Mouse (Mus musculus): ENCODE results near the gene Gm4559.
"Not testable (repeated sequence)": the region's sequence is repeated elsewhere in the genome, so short reads cannot be mapped to it uniquely, and the experiment has no call there.

Gene Gm4559

DNA sequence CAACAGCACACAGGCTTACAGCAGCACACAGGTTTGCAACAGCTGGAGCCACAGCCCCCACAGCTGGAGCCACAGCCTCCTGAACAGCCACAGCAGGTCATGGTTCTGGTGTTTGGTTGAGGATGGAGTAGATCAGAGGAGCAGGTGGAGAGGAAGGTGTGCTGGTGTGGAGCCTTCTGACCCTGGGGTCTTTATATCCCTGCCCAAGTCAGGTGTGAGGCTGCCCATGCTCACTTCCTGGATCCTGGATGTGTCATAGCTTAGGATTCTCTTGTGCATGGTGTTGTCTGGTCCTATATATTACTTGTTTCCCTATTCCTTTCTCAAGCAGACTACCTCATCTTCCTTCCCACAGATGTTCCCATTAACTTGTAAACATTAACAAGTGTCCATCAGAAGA lies at the start of gene Gm4559:
Gene Gm4559, minus strand, starts transcription at position 101 of the 400 bp plus-strand sequence.
- DNase-seq = not testable (repeated sequence)

GRCm38 (mm10) chr7:142323396-142324117 lies 49.4 kb upstream of the Gm4559 start:
- peak in 1 of 2 experiments; percentile 69 for DNase-seq

- peak; percentile 63 to 75 for DNase-seq
These were observed 48.5 kb upstream of the Gm4559 start for GRCm38 (mm10) chr7:142322641-142323040.

- not testable (repeated sequence) for DNase-seq
These were observed 47.6 kb upstream of the Gm4559 start for GRCm38 (mm10) chr7:142321637-142322306.

DNA sequence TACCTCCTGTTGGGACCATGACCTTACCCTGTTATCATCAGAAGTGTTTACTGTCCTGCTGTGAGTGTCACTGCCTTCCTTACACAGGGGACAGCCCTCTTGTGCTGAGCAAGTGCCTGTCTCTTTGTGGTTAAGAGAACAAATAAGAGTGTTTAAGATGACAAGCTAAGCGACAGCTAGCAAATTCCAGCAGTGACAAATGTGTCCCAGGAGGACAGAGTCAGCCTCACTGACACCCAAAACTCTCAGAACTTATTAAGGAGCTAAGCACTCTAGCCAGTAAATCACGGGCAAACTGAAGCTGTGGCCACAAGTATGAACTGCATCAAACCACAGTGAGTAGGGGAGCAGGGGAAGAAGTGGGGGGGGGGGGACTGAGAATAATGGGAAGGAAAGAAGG lies 46.7 kb upstream of the Gm4559 start:
- no peak for DNase-seq

GRCm38 (mm10) chr7:142319124-142319523 lies 45.0 kb upstream of the Gm4559 start:
- DNase-seq = no peak

DNA sequence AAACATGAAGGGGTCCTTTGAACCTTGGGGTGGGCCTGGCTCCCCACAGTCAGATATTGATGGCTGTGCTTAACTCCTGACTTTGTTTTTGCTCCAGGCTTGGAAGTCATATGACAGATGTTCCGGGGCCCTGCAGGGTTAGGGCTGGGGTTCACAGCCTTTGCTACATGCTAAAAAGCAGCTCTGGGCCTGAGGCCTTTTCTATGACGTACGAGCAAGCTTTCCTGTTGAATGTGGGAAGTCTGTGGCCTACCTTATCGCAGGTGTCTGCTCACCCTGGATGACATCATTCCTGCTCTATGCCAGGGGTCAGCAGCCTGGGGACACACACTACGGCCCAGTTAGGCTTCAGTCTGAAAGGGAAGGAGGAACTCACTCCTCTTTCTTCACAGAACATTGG lies 43.1 kb upstream of the Gm4559 start:
- no peak for DNase-seq

DNA sequence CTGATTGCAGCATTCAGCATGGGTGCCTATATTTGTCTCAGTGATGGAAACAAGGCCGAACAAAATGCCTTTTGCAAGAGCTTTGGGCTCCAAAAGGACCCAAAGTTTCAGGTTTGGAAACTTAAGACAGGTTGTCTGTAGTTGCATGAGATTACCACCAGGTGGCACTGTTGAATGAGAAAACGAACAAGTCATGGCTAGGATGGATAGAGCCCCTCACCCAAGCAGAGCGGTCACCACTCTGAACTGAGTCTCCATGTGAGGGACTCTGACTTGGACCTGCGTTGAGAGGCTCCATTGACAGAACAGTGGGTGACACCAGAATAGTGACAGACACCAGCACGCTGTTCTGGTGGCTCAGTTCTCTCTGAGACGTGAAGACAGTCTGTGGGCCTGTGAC lies 42.4 kb upstream of the Gm4559 start:
- DNase-seq = peak in 1 of 2 experiments; percentile 44

DNA sequence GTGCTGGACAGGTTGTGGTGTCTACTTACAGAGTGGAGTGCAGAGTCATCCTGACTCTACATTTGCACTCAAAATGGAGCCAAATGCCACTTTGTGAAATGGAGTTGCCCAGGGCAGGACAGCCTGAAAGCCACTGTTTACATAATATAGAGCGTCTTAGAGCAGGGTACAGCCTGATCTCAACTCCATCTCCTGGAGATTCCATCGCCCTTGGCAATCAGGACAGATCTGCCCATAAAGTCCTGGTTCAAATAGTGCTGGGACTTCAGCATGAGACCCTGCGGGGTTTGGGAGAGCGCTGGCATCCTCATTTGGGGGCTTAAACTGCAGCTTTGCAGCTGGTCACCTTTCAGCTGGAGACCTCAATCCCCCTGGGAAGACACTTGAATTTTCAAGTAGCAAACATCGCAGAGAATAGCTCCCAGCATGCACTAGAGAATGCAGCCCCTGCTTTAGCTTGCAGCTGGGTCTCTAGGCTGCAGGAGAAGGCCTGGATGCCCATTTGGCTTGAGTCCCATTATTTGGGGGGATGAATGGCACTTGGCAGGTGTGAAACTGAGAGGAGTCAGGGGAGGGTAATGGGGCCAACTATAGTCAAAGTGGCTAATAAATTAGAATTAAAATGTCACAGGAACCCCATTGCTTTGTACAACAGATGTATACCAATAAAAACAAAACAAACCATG lies 40.6 kb upstream of the Gm4559 start:
- no peak for DNase-seq

GRCm38 (mm10) chr7:142303929-142304328 lies 29.8 kb upstream of the Gm4559 start:
- not testable (repeated sequence) for DNase-seq

GRCm38 (mm10) chr7:142303249-142303648 lies 29.1 kb upstream of the Gm4559 start, which contains the start of gene Krtap5-4:
Gene Krtap5-4, plus strand, starts transcription at chr7:142303549.
- DNase-seq = no peak

- DNase-seq = not testable (repeated sequence)
These were observed 22.9 kb upstream of the Gm4559 start, which contains the start of gene Krtap5-1 for GRCm38 (mm10) chr7:142297018-142297417. Gene Krtap5-1, minus strand, starts transcription at chr7:142297118.

DNA sequence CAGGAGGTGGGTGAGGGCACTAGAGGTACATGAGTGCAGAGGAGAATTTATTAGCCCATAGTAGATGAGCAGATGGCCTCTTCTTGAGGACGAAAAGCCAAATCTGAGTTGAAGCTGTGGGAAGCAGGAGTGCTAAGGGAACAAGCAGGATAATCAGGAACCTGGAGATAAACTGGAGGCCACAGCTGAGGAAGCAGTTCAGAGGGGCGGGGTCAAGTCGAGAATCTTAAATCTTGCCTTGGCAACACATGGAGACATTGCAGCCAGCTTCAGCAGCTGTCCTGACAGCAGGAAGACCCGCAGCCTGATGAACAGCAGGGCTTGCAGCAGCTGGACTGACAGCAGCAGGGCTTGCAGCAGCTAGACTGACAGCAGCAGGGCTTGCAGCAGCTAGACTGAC lies 21.9 kb upstream of the Gm4559 start:
- DNase-seq = not testable (repeated sequence)

- DNase-seq = no peak
These were observed 21.3 kb upstream of the Gm4559 start for GRCm38 (mm10) chr7:142295418-142295817.

GRCm38 (mm10) chr7:142293851-142294250 lies 19.7 kb upstream of the Gm4559 start:
- not testable (repeated sequence) for DNase-seq

- not testable (repeated sequence) for DNase-seq
These were observed 11.9 kb upstream of the Gm4559 start for GRCm38 (mm10) chr7:142285910-142286612.

DNA sequence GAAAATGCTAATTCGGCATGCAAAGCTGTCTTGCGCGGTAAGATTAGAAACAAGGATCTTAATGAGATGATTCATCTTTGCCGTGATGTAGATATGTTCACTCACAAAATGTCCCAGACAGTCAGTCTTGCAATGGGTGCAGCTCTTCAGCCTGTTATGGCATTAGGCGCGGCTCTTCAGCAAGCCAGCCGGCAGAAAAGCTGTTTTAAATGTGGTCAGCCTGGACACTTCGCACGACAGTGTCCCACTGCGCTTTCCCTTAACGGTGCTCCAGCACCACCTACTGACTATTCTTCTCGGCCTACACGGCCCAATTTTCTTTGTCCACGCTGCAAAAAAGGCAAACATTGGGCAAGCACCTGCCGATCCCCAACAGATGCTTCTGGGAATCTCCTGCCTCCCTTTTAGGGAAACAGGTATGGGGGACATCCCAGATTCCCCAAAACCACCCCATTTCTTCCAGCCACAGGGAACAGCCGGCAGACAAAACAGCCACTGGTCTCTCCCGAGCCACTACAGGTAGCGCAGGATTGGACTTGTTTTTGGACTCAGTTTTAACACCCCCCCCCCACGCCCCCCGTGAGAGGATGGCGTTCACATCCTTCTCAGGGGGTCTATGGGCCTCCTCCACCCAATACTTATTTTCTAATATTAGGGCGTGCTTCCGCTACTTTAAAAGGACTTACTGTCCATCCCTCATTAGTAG lies 11.1 kb upstream of the Gm4559 start:
- DNase-seq = no peak

GRCm38 (mm10) chr7:142284615-142285080 lies 10.5 kb upstream of the Gm4559 start:
- DNase-seq = peak; percentile 54 to 63

GRCm38 (mm10) chr7:142284023-142284591 lies 9.9 kb upstream of the Gm4559 start:
- DNase-seq = peak; percentile 27 to 42

DNA sequence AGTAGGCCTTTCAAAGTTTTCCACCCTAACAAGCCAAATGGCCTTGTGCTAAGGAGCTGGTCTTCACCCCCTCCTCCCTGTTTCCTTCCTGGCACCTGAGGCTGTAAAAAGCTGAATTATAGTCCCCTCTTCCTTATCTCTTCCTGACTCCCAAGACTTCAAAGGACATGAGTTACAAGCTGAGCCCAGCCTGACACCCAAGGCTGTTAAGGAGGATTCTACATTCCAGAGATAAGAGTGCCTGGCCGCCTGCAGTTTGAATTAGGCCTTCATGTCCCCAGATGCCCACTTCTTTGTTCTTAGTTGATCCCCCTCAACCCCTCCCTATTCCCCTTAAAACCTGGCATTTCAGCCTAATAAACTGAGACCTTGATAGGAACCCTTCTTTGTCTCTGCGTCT lies 8.7 kb upstream of the Gm4559 start:
- not testable (repeated sequence) for DNase-seq

GRCm38 (mm10) chr7:142279291-142279690 lies 5.1 kb upstream of the Gm4559 start:
- not testable (repeated sequence) for DNase-seq

- DNase-seq = peak in 1 of 2 experiments; percentile 6
These were observed 4.0 kb upstream of the Gm4559 start for GRCm38 (mm10) chr7:142278183-142278582.
